Comparison of ENCODE assay signal across 8 mouse cellular contexts in the genomic region with DNA sequence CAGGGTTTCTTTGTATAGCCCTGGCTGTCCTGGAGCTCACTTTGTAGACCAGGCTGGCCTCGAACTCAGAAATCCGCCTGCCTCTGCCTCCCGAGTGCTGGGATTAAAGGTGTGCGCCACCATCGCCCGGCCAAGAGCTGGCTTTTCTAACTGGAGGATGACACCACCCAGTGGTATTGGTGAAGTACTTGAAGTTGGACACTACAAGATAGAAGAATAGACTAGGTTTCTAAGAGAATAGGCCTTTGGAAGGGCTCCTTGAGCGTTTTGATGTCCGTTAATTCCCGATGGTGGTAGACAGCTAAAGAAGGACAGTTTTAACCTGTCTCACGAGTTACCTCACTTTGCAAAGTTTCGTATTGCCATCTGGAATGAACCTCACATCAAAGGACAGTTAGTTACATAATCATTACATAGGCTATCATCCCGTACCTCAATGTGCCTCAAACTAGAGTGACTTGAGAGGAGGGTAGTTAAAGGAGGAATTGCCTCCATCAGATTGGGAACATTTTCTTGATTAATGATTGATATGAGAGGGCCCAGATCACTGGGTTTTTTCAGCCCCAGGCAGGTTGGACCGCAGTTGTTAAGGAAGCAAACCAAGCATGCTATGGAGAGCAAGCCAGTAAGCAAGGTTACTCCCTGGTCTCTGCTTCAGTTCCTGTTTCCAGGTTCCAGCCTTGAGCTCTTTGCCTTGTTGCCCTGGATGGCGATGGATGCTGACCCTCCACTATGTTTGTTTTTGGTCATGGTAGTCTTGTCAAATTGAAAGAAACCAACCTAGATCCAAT. TPM values are rescaled to one million over a fixed set of nuclear protein-coding genes. Genes with fewer than 3 reads are reported as not detected.
A peak's percentile ranks its signal among the peaks of the same experiment; 100 is the strongest.
DNase-seq lines count a peak whose midpoint lies in the region; ATAC-seq lines count a peak whose summit lies in the region.

No protein-coding gene starts in this region.

- peak overlapping the region; percentile 84 for H3K4me3 ChIP-seq in heart, embryonic 15.5 days

- ATAC-seq in heart, embryonic 15.5 days (replicated peaks; ENCODE audit: insufficient number of reproducible peaks, insufficient read depth, low FRiP score, low read depth), result no peak
- ATAC-seq in megakaryocyte-erythroid progenitor cell, adult 5-6 weeks (replicated peaks; ENCODE audit: low FRiP score, low TSS enrichment, poor library complexity, severe bottlenecking), result peak; percentile 53; the same call in 1 of the 2 replicates

- no peaks in the 10 kb centered on the region for H3K27me3 ChIP-seq in heart, embryonic 15.5 days
- no peaks in the 10 kb centered on the region for H3K27me3 ChIP-seq in splenic B cell, adult 2 months (ENCODE audit: control insufficient read depth, insufficient read depth, low read length, poor library complexity, severe bottlenecking)

- H3K4me2 ChIP-seq in heart, embryonic 15.5 days, result peak overlapping the region; percentile 78

- H3K9me3 ChIP-seq in heart, embryonic 15.5 days (replicated peaks), result no peaks in the 10 kb centered on the region

- no peaks in the 10 kb centered on the region for H3K36me3 ChIP-seq in heart, embryonic 15.5 days
- no peaks in the 10 kb centered on the region for H3K36me3 ChIP-seq in splenic B cell, adult 2 months (ENCODE audit: control insufficient read depth, insufficient read depth, low read length, poor library complexity, severe bottlenecking)

- peak overlapping the region; percentile 74; the same call in 1 of the 2 replicates for H3K9ac ChIP-seq in heart, embryonic 15.5 days

- peak; percentile 4 for DNase-seq in right cerebral cortex, adult 18-20 months
- no peak for DNase-seq in right cerebral cortex, postnatal 10 days (ENCODE audit: low spot score in 2 of 2)
- DNase-seq in cerebellum, postnatal 14 days, result peak; percentile 24 to 25
- DNase-seq in kidney, postnatal 36 days, result peak; percentile 59 to 70
- DNase-seq in splenic B cell, adult 2 months (ENCODE audit: low read depth, low spot score), result peak; percentile 66
- no peak for DNase-seq in layer of hippocampus, postnatal 36 days

- no peak overlapping the region for H3K27ac ChIP-seq in heart, embryonic 15.5 days

- 66% methylated on average over 14 of the region's 14 CpGs for WGBS in heart, embryonic 15.5 days

- H3K4me1 ChIP-seq in heart, embryonic 15.5 days (replicated peaks), result peaks cover 7% of the 10 kb centered on the region

RNA-seq across cellular contexts. Expression of a gene that starts 1.1 kb away (rescaled TPM):
- polyA plus RNA-seq in heart, embryonic 15.5 days (2015; fragmentation: Nextera tagmentation; extraction: Ambion mirVana), result 8.0 and 8.2 TPM in 2 replicates
- 6.0 and 20.2 TPM in 2 replicates for total RNA-seq in megakaryocyte-erythroid progenitor cell, adult 5-6 weeks (2014; fragmentation: Nextera tagmentation)
- total RNA-seq in megakaryocyte-erythroid progenitor cell, adult 5-6 weeks (2017), result 15.4 and 25.6 TPM in 2 replicates
- 1 to 10 TPM; 6.2 to 7.9 TPM for total RNA-seq in layer of hippocampus, postnatal 36 days (2021)

RNA-seq across cellular contexts. Expression of a gene that starts 1.1 kb away (rescaled TPM):
- polyA plus RNA-seq in heart, embryonic 15.5 days (2015; fragmentation: Nextera tagmentation; extraction: Ambion mirVana), result 29.6 and 37.8 TPM in 2 replicates
- total RNA-seq in megakaryocyte-erythroid progenitor cell, adult 5-6 weeks (2014; fragmentation: Nextera tagmentation), result 58.3 and 61.3 TPM in 2 replicates
- total RNA-seq in megakaryocyte-erythroid progenitor cell, adult 5-6 weeks (2017), result 138 and 146 TPM in 2 replicates
- 10 to 100 TPM; 17.5 to 20.0 TPM for total RNA-seq in layer of hippocampus, postnatal 36 days (2021)

RNA-seq across cellular contexts. Expression of a gene that starts 34.0 kb away (rescaled TPM):
- 0.21 and 0.27 TPM in 2 replicates for polyA plus RNA-seq in heart, embryonic 15.5 days (2015; fragmentation: Nextera tagmentation; extraction: Ambion mirVana)
- 82.8 and 87.5 TPM in 2 replicates for total RNA-seq in megakaryocyte-erythroid progenitor cell, adult 5-6 weeks (2014; fragmentation: Nextera tagmentation)
- 89.5 and 97.5 TPM in 2 replicates for total RNA-seq in megakaryocyte-erythroid progenitor cell, adult 5-6 weeks (2017)
- total RNA-seq in layer of hippocampus, postnatal 36 days (2021), result under 1 TPM; 0.35 to 0.91 TPM

Comparison
In these comparisons a context has a peak if more than half of its experiments do, and no peak if none do; other contexts are left out.
1. DNase-seq: peak in right cerebral cortex, adult 18-20 months (single experiment), cerebellum, postnatal 14 days (2 of 2), kidney, postnatal 36 days (2 of 2) and splenic B cell, adult 2 months (single experiment); none in right cerebral cortex, postnatal 10 days (0 of 2) and layer of hippocampus, postnatal 36 days (0 of 2).
2. RNA of a gene that starts 34.0 kb away (total RNA-seq): 82.8 to 97.5 TPM in megakaryocyte-erythroid progenitor cell, adult 5-6 weeks; 0.35 to 0.91 TPM in layer of hippocampus, postnatal 36 days; every median in the first group is over 10 times any median in the second.